Mouse (Mus musculus): ENCODE data around the gene Kcnh3. TPM values are rescaled to one million over a fixed set of nuclear protein-coding genes. Genes with fewer than 3 reads are reported as not detected.
"Not testable (repeated sequence)": the region's sequence is repeated elsewhere in the genome, so short reads cannot be mapped to it uniquely, and the experiment has no call there.

Gene Kcnh3
- polyA plus RNA-seq, 1 experiment from 2014 or later, result 0.28 TPM

DNA sequence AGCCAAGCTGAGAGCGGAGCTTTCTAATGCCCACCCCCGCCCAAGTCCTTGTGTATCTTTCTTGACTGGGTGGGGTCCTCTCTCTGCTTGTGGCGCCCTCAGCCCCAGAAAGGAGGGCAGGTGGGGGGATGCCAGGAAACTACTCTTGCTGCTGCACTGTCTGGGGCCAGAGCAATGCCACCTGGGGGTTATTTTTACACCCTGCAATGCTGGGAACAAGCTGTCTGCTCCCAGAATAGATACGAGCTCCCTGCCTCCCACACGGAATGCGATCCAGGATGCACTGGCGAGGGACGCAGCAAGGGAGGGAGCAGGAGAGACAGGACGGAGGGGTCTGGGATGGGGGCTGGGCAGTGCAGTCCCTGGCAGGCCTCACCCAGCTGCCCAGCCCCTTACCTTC, 24.3 kb downstream of the Kcnh3 start:
- Histone ChIP-seq H3K4me3 (peak overlapping the region; percentile 37), H3K9me3 (no peaks in the 10 kb centered on the region), H3K27me3 (ENCODE audit: insufficient read depth, poor library complexity, severe bottlenecking) (no peaks in the 10 kb centered on the region), H3K27ac (peak overlapping the region; percentile 87), H3K36me3 (peaks cover 58% of the 10 kb centered on the region), H3K4me1 (peaks cover 44% of the 10 kb centered on the region)
- peak; percentile 91 for DNase-seq (ENCODE audit: low spot score)
- WGBS, result 35% methylated on average over 9 of the region's 9 CpGs

DNA sequence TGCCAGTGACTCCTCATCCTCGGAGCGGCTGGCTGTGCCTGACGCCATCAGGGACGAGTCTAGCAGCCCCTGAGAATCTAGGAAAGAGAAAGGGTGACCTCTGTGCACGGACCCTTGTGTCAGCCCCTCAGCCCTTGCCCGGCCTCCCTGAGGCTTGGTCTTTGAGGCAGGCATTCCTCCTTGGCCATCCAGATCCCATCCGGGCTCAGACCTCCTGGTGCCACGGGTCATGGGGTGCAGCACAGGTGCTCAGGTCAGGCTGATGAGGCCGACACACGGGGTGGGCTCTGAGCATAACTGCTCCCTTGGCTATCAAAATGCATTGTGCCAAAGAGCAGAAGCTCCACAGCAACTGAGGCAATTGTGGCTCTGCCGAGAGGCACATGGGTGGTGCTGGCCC, 25.3 kb downstream of the Kcnh3 start:
- H3K4me3 ChIP-seq, result peak overlapping the region; percentile 37
- no peaks in the 10 kb centered on the region for H3K9me3 ChIP-seq
- WGBS, result 88% methylated on average over 11 of the region's 11 CpGs
- peak overlapping the region; percentile 87 for H3K27ac ChIP-seq
- peaks cover 53% of the 10 kb centered on the region for H3K4me1 ChIP-seq
- H3K36me3 ChIP-seq, result peaks cover 49% of the 10 kb centered on the region
- no peak for DNase-seq (ENCODE audit: low spot score)
- no peaks in the 10 kb centered on the region for H3K27me3 ChIP-seq (ENCODE audit: insufficient read depth, poor library complexity, severe bottlenecking)

DNA sequence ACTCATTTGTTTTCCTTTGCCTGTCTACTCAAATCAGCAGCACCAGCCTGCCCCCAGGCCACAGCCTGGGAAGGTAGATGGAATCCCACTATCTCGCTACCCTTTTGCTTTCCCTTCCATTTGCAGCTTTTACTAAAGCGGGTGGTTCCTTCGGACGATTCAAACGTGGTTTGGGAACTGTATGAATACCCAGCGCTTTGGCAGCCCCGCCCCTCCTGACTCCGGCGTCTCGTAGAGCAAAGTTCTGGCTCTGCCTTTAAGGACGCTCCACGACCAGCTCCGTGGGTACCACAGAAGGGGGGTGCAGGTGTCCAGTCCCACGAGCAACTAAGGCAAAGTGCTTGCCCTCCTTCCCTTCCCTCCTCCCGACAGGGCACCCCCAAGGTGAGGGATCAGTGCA, 26.4 kb downstream of the Kcnh3 start:
- not testable (repeated sequence) for H3K9me3 ChIP-seq; DNase-seq (ENCODE audit: low spot score); H3K27me3 ChIP-seq (ENCODE audit: insufficient read depth, poor library complexity, severe bottlenecking)
- Histone ChIP-seq H3K36me3 (peaks cover 38% of the 10 kb centered on the region), H3K4me3 (peak overlapping the region; percentile 82), H3K27ac (peak overlapping the region; percentile 77), H3K4me1 (peaks cover 54% of the 10 kb centered on the region)
- WGBS, result 1% methylated on average over 14 of the region's 15 CpGs

DNA sequence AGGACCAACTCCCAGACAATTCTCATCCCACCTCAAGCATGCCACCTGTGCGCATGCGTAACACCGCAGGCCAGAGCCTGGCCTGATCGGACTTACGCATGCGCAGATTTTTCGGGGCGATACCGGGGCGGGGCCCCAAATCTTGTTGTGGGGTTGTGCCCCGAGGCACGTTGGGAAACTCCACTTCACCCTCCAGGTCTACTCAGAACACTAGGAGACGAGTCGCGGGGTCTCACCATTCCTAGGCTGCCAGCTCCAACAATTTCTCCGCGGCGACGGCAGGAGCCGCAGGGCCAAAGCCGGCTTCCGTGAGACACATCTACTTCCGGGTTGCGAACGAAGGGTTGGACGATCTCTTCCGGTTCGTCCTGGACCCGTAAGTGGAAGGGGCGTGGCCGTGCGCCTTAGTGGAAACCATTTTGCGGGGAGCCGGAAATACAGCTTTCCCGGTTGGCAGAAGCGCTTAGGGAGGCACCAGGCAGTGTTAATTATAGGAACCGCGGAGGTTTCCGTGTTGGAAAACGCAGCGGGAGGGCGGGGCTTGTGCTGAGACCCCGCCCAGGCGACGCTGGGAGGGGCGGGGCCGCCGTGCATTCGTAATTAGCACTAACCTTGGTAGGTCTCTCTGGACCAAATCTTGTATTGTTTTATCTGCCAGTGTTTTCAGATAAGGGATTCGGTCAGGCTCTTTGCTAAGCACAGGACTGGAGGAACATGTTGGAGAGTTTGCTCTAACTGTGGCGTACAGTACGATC, 27.1 kb downstream of the Kcnh3 start, which contains the start of gene Mcrs1:
Gene Mcrs1, minus strand, starts transcription at position 336 of the 755 bp plus-strand sequence.
- Histone ChIP-seq H3K4me3 (peak within 1 kb of the TSS; percentile 82), H3K9me3 (no peaks in the 10 kb centered on the region), H3K4me1 (peaks cover 54% of the 10 kb centered on the region), H3K36me3 (peaks cover 31% of the 10 kb centered on the region), H3K27me3 (ENCODE audit: insufficient read depth, poor library complexity, severe bottlenecking) (no peaks in the 10 kb centered on the region), H3K27ac (peak within 1 kb of the TSS; percentile 97)
- DNase-seq (ENCODE audit: low spot score), result peak; percentile 99
- under 1% methylated on average over 52 of the region's 52 CpGs for WGBS

DNA sequence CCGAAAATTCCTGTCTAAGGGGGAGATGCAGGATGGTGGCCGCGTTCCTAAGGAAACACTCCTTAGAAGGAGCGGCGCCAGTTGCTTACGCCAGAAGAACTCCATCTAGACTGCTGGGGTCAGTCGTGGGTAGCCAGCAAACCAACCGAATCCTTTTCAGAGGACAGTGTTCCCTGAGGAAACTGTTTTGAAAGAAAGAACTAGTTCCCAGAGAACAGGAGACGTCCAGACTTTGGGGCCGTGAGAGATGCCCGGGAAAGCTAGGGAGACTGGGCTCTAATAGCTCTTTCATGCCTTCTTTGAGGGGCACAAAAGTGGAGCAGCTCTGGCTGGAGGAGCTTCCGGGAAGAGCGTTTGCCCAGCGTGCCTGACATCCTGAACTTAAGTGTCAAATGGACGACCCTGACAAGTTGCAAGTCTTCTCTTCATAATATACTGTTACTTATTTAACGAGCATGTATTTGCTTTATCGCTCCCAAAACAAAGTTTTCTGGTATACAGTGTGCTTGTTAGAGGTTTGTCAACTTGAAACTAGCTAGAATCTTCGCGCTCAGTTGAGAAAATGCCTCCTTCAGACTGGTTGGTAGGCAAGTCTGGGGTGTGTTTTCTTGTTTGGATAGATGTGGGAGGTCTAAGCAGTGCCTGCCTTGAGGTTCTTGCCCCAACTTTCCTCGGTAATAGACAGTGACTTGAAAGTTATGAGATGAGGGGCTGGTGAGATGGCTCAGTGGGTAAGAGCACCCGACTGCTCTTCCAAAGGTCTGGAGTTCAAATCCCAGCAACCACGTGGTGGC, 27.9 kb downstream of the Kcnh3 start:
- peaks cover 24% of the 10 kb centered on the region for H3K36me3 ChIP-seq
- peak overlapping the region; percentile 82 for H3K4me3 ChIP-seq
- no peak for DNase-seq (ENCODE audit: low spot score)
- no peaks in the 10 kb centered on the region for H3K27me3 ChIP-seq (ENCODE audit: insufficient read depth, poor library complexity, severe bottlenecking)
- H3K4me1 ChIP-seq, result peaks cover 49% of the 10 kb centered on the region
- no peaks in the 10 kb centered on the region for H3K9me3 ChIP-seq
- peak overlapping the region; percentile 97 for H3K27ac ChIP-seq
- WGBS, result 5% methylated on average over 22 of the region's 22 CpGs

DNA sequence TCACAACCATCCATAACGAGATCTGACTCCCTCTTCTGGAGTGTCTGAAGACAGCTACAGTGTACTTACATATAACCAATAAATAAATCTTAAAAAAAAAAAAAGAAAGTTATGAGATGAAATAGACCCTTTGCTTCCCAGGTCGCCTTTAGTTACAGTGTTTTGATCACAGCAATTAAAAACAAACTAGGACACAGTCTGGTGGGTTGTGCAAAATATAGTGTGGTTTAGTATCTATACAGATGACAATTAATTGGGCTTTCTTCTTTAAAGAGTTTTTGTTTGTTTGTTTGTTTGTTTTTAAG, 28.5 kb downstream of the Kcnh3 start:
- H3K4me3 ChIP-seq; DNase-seq (ENCODE audit: low spot score); H3K27me3 ChIP-seq (ENCODE audit: insufficient read depth, poor library complexity, severe bottlenecking); H3K9me3 ChIP-seq: not testable (repeated sequence)
- H3K36me3 ChIP-seq, result peaks cover 18% of the 10 kb centered on the region
- peak overlapping the region; percentile 60; the same call in 1 of the 2 replicates for H3K27ac ChIP-seq
- H3K4me1 ChIP-seq, result peaks cover 45% of the 10 kb centered on the region
- WGBS, result 50% methylated on average over 2 of the region's 2 CpGs

DNA sequence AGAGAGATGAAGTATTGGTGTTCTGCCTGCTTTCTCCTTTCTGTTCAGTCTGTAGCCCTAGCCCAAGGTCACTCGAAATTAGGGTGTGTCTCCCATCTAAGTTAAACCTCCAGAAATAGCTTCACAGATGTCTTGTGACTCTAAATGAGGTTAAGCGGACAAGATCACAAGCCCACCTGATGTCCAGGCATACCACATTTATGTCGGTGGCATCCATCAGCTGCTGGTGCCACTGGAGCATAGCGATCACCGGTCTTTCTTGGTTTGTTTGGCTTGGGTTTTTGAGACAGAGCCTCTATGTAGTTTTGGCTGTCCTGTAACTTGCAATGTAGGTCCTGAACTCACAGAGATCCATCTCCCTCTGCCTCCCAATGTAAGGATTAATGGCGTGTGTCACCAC, 29.1 kb downstream of the Kcnh3 start:
- Histone ChIP-seq H3K4me3 (no peak overlapping the region; the same call in 1 of the 2 replicates), H3K36me3 (peaks cover 14% of the 10 kb centered on the region; the same call in 1 of the 2 replicates), H3K9me3 (no peaks in the 10 kb centered on the region), H3K4me1 (peaks cover 39% of the 10 kb centered on the region), H3K27me3 (ENCODE audit: insufficient read depth, poor library complexity, severe bottlenecking) (no peaks in the 10 kb centered on the region), H3K27ac (peak overlapping the region; percentile 60; the same call in 1 of the 2 replicates)
- DNase-seq (ENCODE audit: low spot score), result no peak
- WGBS, result 86% methylated on average over 6 of the region's 6 CpGs

DNA sequence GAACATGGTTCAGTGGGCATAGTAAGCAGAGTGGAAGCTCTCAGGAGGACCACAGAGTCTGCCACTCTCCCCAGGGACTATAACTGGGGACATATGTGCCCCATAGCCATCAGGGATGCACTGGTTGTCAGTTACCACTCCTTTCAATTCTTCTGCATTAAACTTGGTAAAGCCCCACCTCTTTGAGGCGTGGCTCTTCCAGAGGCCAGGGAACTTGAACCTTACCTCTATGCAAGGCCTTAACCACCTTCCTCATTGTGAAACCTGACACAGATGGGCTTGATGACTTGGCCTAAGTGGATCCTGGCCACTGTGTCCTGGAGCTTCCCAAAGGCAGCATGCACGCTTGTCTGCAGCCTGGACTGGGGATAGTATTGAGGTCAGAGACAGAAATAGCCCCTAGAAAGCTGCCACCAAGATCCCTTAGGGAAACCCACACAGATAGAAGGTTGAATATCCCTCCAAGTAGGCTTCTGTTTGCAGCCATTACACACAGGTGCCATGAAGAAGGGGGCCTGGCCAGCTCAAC, 29.9 kb downstream of the Kcnh3 start:
- Histone ChIP-seq H3K4me1 (peaks cover 36% of the 10 kb centered on the region), H3K9me3 (no peaks in the 10 kb centered on the region), H3K27me3 (ENCODE audit: insufficient read depth, poor library complexity, severe bottlenecking) (no peaks in the 10 kb centered on the region), H3K36me3 (peaks cover 8% of the 10 kb centered on the region; the same call in 1 of the 2 replicates), H3K27ac (peak overlapping the region; percentile 69; the same call in 1 of the 2 replicates), H3K4me3 (no peak overlapping the region)
- no peak for DNase-seq (ENCODE audit: low spot score)
- 68% methylated on average over 2 of the region's 2 CpGs for WGBS

DNA sequence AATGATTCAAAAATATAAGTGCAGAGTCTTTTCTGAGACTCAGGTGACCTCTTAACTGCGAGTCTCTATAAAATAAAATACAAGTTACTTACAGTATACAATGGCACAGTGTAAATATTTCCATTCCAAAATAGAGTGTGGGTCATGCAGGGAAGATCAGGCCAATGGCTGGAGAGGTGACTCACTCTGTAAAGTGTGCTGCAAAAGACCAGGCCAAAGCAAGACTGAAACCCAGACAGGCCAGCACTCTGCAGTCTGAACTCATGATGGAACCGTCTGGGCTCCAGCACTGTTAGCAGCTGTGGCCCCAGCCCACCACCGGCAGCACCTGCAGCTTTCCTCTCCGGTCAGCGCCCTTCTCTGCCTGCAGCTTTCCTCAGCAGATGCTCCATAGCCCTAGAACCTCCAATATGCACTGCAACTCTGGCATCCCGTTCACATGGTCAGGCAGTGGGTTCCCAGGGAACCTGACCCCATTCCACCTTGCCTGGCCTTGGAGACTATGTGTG, 30.6 kb downstream of the Kcnh3 start:
- H3K4me1 ChIP-seq, result peaks cover 36% of the 10 kb centered on the region
- no peaks in the 10 kb centered on the region for H3K27me3 ChIP-seq (ENCODE audit: insufficient read depth, poor library complexity, severe bottlenecking)
- H3K4me3 ChIP-seq, result no peak overlapping the region
- H3K36me3 ChIP-seq, result peaks cover under 1% of the 10 kb centered on the region; the same call in 1 of the 2 replicates
- 82% methylated on average over 6 of the region's 6 CpGs for WGBS
- H3K27ac ChIP-seq, result no peak overlapping the region; the same call in 1 of the 2 replicates
- H3K9me3 ChIP-seq, result no peaks in the 10 kb centered on the region
- DNase-seq (ENCODE audit: low spot score), result no peak

DNA sequence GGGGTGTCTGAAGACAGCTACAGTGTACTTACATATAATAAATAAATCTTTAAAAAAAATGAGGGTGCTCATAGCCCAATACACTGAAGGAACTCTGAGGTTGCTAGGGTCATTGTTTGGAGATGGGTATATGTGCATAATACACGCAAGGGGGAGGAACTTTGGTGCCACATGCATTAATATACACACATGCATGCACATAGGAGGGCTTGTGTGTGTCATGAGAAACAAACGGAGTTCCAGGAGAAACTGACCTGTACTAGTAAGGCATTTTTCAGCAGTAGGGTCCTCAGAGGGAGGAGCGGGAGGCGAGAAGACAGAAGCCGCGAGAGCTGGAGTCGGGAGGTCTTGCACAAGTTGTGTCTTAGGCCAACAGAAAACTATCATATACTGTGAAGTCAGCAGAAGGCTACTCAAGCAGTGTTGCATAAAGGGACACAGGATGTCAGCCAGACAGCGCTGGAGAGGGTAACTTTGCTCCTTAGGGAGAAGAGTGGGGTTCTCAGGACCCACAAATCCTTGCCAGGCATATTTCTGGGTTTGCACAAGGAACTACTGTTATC, 34.6 kb downstream of the Kcnh3 start:
- Histone ChIP-seq H3K4me3 (peak overlapping the region; percentile 52), H3K27ac (peak overlapping the region; percentile 73), H3K27me3 (ENCODE audit: insufficient read depth, poor library complexity, severe bottlenecking) (no peaks in the 10 kb centered on the region), H3K4me1 (peaks cover 22% of the 10 kb centered on the region), H3K9me3 (no peaks in the 10 kb centered on the region), H3K36me3 (no peaks in the 10 kb centered on the region)
- no peak for DNase-seq (ENCODE audit: low spot score)
- WGBS, result 71% methylated on average over 8 of the region's 8 CpGs

DNA sequence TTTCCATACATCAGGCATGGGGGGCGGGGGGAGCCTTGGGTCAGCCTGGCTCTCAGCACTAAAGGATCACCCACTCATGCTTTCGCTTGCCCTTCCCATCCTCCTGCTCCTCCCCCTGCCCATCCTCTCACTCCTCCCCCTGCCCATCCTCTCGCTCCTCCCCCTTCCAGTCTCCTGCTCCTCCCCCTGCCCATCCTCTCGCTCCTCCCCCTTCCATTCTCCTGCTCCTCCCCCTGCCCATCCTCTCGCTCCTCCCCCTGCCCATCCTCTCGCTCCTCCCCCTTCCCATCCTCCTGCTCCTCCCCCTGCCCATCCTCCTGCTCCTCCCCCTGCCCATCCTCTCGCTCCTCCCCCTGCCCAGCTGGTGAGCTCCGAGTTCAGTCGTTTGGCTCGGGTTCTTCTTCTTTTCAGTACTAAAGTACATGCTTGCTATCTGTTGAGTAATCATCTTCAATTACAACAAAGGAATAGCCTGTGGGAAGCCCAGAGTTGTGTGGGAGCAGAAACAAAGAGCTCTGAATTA, 35.1 kb downstream of the Kcnh3 start:
- 2% methylated on average over 9 of the region's 10 CpGs for WGBS
- H3K36me3 ChIP-seq, result no peaks in the 10 kb centered on the region
- peak overlapping the region; percentile 52 for H3K4me3 ChIP-seq
- peaks cover 22% of the 10 kb centered on the region for H3K4me1 ChIP-seq
- peak; percentile 94 for DNase-seq (ENCODE audit: low spot score)
- no peaks in the 10 kb centered on the region for H3K27me3 ChIP-seq (ENCODE audit: insufficient read depth, poor library complexity, severe bottlenecking)
- H3K27ac ChIP-seq, result peak overlapping the region; percentile 73
- no peaks in the 10 kb centered on the region for H3K9me3 ChIP-seq

DNA sequence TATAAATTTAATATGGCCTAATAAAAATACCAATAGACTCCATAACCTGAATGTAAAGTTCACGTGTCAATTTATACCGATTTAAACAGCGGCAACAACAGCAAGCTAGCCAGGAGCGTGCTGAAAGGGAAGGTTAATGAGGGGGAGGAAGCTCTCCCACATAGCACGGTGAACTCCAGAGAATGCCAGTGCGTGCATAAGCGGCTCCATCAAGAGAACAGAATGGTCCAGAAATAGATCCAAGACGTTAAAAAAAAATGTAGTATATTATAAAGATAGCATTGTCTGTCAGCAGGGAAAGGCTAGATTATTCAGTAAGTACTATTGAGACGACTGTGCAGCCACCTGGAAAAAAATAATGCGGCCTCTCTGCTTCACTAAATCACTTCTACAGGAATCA, 38.0 kb downstream of the Kcnh3 start:
- 61% methylated on average over 10 of the region's 10 CpGs for WGBS
- no peaks in the 10 kb centered on the region for H3K9me3 ChIP-seq

More for the DNA sequence above, 38.0 kb downstream of the Kcnh3 start:
- DNase-seq (ENCODE audit: low spot score), result no peak
- Histone ChIP-seq H3K27ac (no peak overlapping the region), H3K36me3 (no peaks in the 10 kb centered on the region), H3K4me1 (peaks cover 31% of the 10 kb centered on the region), H3K27me3 (ENCODE audit: insufficient read depth, poor library complexity, severe bottlenecking) (no peaks in the 10 kb centered on the region), H3K4me3 (no peak overlapping the region)

Measured in heart, embryonic 10.5 days (tissue).